Mouse (Mus musculus): ENCODE measurements at regions not wholly inside any gene's neighbourhood (a gene's known extent, or its start where the extent isn't known, plus 50 kb on each side); places are given as distances from the start of the nearest gene placed in this dataset.
A peak's percentile ranks its signal among the peaks of the same experiment; 100 is the strongest.

DNA sequence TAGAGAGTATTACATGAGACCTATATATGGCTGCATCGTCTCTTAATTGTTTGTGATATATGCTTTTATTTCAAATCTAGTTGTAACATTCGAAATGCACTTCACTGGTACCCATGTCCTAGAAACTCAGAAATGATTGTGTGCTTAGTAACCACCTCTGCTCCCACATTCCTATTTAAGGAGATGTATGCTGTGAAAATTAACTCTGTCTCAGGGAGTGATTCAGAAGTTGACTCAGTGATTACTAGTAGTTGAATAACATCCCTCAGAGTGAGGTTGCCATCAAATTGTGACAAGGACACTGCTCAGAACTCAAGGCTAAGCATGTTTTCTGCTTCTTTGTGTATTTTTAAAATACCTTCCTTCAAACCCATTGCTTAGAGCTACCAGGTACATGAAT lies 661.9 kb downstream of the Utrn start:
- no peak for DNase-seq (ENCODE audit: low spot score in 2 of 2)

DNA sequence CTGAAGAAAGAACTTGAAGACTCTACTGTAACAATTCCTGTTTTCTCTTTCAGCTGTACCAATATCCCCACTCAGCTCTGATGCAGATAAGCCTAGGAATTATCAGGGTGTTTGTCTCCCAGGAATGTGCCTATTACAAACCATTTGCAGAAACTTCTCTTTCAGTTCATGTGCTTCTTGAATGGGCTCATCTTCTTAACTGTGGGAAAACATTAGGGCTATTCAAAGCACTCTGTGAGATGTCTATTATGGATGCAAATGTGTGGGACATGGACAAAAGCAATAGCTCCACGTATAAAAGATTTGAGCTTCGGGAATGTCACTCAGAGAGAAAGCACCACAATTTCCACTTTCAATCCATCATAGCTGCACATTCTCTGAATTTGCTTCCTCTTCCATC lies 659.0 kb downstream of the Utrn start:
- DNase-seq (ENCODE audit: low spot score in 2 of 2): no peak

DNA sequence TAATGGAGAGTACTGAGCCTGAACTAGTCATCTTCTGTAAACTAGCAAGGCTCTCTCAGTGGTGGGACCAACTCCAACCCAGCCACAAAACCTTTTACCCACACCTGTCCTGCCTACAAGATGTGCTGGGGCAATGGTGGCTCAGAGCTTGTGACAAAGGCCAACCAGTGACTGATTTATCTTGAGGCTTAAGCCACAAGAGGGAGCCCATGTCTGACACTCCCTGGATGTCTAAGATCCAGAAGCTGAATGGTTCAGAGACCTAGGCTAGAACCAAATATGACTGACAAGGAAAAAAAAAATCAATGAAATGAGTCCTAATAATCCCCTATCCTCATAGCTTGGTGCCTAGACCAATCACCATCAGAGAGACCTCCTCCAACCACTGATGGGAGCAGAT lies 650.3 kb downstream of the Utrn start:
- DNase-seq (ENCODE audit: low spot score in 2 of 2): no peak

DNA sequence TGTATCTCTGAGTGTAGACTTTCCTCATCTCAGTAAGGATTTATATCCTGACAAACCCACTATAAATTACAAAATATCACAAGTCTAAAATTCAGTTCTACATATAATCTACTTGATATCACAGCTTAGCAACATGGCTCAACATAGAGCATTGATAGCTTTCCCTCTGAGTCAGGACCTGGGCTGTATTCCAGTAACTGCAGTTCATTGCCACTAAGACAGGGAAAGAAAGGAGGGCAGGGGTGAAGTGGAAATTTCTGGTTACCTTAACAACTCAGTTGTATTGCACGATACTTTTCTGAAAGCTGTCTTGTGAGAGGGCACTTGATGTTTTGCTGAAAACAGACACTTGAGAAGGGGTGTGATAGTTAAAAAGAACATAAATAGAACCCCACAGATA lies 635.0 kb downstream of the Utrn start:
- no peak for DNase-seq (ENCODE audit: low spot score in 2 of 2)

DNA sequence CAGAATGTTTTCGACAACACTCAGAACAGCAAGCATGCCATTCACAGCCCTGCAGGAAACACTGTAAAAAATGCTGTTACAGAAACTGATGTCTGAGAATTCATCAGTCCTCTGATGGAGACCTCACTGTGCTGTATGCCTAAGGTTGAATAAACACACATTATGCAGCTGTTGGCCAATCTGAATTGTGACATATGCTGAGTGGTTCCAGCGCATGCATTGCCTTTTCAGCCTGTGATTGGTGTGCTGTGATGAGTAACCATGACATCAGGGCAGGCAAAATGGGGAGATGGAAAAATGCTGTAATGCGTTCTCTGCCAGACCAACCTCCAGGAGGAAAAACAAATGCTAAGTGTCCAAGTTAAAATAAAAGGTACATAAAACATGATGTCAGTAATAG lies 620.3 kb downstream of the Utrn start:
- DNase-seq (ENCODE audit: low spot score in 2 of 2): no peak

DNA sequence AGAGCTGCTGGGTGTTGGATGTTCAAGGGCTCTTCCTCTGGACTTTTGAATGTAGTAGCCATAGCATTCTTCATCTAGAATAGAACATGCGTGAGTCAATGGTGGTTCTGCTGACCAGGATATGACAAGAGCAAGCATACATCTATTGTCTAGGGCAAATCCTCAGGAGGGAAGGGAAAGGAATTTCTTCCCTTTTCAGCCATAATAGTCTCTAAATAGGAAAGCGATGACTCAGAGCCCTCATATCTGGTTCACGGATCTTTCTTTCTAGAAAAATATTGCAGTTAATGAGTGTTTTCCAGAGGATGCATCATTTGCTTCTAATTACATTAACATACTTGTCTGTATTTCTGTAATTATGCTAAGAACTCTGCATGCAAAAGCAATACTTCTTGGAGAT lies 615.9 kb downstream of the Utrn start:
- no peak for DNase-seq (ENCODE audit: low spot score in 2 of 2)

DNA sequence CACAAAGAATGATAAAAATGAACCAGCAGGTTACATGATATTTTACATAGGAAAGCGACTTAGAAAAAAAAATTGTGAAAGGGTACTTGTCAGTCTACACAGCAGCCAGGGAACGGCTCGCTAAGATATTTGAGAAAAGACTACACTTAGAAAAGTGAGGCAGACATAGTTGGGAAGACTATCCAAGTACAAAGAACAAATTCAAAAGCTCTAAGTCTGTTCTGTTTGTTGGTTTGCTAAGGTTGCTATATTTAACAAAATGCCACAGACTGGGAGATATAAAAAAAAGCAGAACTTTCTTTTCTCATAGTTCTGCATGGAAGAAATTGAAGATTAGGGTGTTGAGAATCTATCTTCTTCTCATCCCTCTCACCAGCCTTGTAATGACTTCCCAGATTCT lies 583.5 kb downstream of the Utrn start:
- no peak for DNase-seq (ENCODE audit: low spot score in 2 of 2)

DNA sequence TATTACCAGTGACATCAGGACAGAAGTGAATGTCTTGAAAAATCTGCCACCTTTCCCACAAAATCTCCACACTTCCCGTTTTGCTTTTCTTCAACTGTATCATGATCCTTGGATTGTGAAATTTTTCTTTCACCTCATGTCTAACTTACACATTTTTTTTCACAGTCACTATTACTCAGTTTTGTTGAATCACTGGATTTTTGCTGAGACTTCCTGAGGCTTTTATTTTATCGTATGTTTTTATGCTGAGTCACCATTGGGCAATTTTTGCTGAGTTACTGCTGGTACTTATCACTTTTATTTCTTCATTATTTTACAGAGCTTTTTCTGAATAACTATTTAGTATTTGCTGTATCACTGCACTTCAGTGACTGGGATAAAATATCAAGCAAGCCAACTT lies 570.3 kb downstream of the Utrn start:
- no peak for DNase-seq (ENCODE audit: low spot score in 2 of 2)

DNA sequence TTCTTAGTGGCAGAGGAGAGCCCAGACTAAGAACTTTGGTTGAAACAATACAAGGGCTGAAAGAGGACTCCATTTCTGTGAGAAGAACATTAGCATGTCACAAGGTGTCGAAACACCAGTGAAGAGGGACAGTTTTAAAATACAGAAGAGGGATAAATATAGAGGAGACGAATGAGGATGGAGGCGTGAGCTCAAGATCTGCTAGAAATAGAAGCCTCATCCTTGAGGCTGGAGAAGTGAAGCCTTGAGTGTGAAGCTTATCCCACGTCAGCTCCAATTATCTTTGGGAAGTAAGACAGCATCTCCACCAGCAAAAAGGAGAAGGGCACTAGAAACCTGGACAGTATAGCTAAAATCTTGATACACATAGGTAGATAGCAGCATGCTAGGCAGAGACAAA lies 566.8 kb downstream of the Utrn start:
- peak in 1 of 2 experiments; percentile 29 for DNase-seq (ENCODE audit: low spot score in 2 of 2)

DNA sequence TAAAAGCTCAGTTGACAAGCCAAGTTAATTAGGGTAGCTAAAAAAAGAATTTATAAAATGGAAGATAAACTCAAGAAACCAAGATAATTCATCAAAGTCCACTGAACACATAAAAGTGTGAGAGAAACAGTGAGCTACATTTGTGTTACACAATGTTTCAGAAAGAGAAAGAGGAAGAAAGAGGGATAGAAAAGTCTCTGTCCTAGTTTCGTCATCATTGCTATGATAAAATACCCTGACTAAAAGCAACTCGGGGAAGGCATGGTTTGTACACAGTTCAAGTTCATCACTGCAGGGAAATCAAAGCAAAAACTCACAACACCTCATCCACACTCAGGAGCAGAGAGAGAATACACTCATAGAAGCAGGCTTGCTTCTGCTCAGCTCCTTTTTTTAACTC lies 548.9 kb downstream of the Utrn start:
- DNase-seq (ENCODE audit: low spot score in 2 of 2): no peak
